Mouse (Mus musculus) heart, embryonic 11.5 days (tissue): Measurements from ENCODE around the gene Pigyl. TPM values are rescaled to one million over a fixed set of nuclear protein-coding genes. Genes with fewer than 3 reads are reported as not detected.
A peak's percentile ranks its signal among the peaks of the same experiment; 100 is the strongest.
"Not testable (repeated sequence)": the region's sequence is repeated elsewhere in the genome, so short reads cannot be mapped to it uniquely, and the experiment has no call there.

Experiments
- ATAC-seq: fragments of 200-750 bp; cut with Nextera tagmentation; replicated peaks from 2 replicates; pipeline ENCODE4 v1.8.0; 2017; ENCODE audit warnings: moderate library complexity; ENCODE audit not compliant: insufficient number of reproducible peaks, low FRiP score, low TSS enrichment
- H3K27ac ChIP-seq: fragments of 300-500 bp; sonication (generic); 2 replicates; pipeline ENCODE4 v1.5.1; 2014; ENCODE audit warnings: mild to moderate bottlenecking, low read depth, low read length
- H3K27me3 ChIP-seq: fragments of 300-500 bp; sonication (generic); 2 replicates; pipeline ENCODE4 v1.6.1; 2014; ENCODE audit warnings: mild to moderate bottlenecking, low read length, mixed read lengths; ENCODE audit not compliant: control insufficient read depth, insufficient read depth
- H3K36me3 ChIP-seq: fragments of 300-500 bp; sonication (generic); 2 replicates; pipeline ENCODE4 v1.6.1; 2014; ENCODE audit warnings: mild to moderate bottlenecking, low read length, moderate library complexity, mixed read lengths; ENCODE audit not compliant: control insufficient read depth, insufficient read depth
- H3K4me1 ChIP-seq: fragments of 300-500 bp; sonication (generic); 2 replicates; pipeline ENCODE4 v1.6.1; 2014; ENCODE audit warnings: low read length; ENCODE audit not compliant: control insufficient read depth, insufficient read depth
- H3K4me2 ChIP-seq: fragments of 300-500 bp; sonication (generic); 2 replicates; pipeline ENCODE4 v1.6.1; 2014; ENCODE audit warnings: mild to moderate bottlenecking, moderate library complexity
- H3K4me3 ChIP-seq: fragments of 300-500 bp; sonication (generic); 2 replicates; pipeline ENCODE4 v1.5.1; 2014; ENCODE audit warnings: low read depth, low read length
- H3K9ac ChIP-seq: fragments of 300-500 bp; sonication (generic); 2 replicates; pipeline ENCODE4 v1.6.1; 2014; ENCODE audit warnings: mild to moderate bottlenecking, low read depth, low read length, moderate library complexity
- H3K9me3 ChIP-seq: fragments of 300-500 bp; sonication (generic); replicated peaks from 2 replicates; pipeline ENCODE4 v1.6.1; 2016; ENCODE audit warnings: low read length; ENCODE audit not compliant: control insufficient read depth
- WGBS: fragments of 180-500 bp; shearing (Covaris S2); extraction: QIAGEN DNeasy Blood & Tissue Kit; methylation state at CpG from one replicate; pipeline ENCODE4 v1.1.7; 2014; ENCODE audit not compliant: insufficient replicate concordance; 5-methylcytosine and 5-hydroxymethylcytosine counted together
- polyA plus RNA-seq: library from polyadenylated mRNA; unstranded; fragments of >200 nt; fragmentation: Nextera tagmentation; extraction: Ambion mirVana; gene quantifications from 2 replicates; pipeline ENCODE4 v1.2.1, GENCODE M21; 2014

Pigyl gene
- polyA plus RNA-seq, 1 experiment from 2014 or later, result 47.8 TPM

- WGBS, result 72% methylated on average over 7 of the region's 7 CpGs
- H3K9ac ChIP-seq, ATAC-seq: not testable (repeated sequence)
These were observed 6.4 kb upstream of the Pigyl start for GRCm38 (mm10) chr9:22150249-22150693.

GRCm38 (mm10) chr9:22150946-22151345 is 5.7 kb upstream of the Pigyl start:
- Histone ChIP-seq H3K9me3 (no peaks in the 10 kb centered on the region), H3K4me3 (no peak overlapping the region), H3K9ac (no peak overlapping the region), H3K27me3 (no peaks in the 10 kb centered on the region), H3K4me1 (peaks cover 2% of the 10 kb centered on the region; the same call in 1 of the 2 replicates), H3K27ac (no peak overlapping the region), H3K4me2 (no peak overlapping the region), H3K36me3 (no peaks in the 10 kb centered on the region)
- WGBS, result 83% methylated on average over 2 of the region's 2 CpGs
- ATAC-seq, result no peak

More at GRCm38 (mm10) chr9:22150249-22150693, 6.4 kb upstream of the Pigyl start:
- H3K9me3 ChIP-seq, H3K4me3 ChIP-seq, H3K27me3 ChIP-seq, H3K27ac ChIP-seq, H3K36me3 ChIP-seq, H3K4me2 ChIP-seq, H3K4me1 ChIP-seq: not testable (repeated sequence)

DNA sequence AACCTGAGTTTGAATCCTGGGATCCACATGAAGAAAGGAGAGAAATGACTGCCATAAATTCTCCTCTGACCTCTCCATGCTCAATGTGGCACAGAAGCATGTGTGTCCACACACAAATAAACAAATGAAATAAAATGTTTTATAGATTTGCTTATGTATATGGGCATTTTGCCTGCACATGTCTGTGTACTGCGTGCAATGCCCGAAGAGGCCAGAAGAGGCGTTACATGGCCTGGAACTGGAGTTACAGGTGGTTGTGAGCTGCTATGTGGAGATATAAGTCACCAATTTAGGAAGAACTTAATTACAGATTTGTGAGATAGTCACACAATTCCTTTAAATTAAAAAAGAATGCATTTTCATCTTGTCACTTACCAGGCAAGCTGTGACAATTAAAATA is 2.8 kb upstream of the Pigyl start:
- Histone ChIP-seq H3K27ac (no peak overlapping the region), H3K4me1 (peaks cover 8% of the 10 kb centered on the region; the same call in 1 of the 2 replicates), H3K4me2 (no peak overlapping the region), H3K4me3 (no peak overlapping the region), H3K9me3 (no peaks in the 10 kb centered on the region), H3K36me3 (no peaks in the 10 kb centered on the region), H3K9ac (no peak overlapping the region), H3K27me3 (peaks cover 9% of the 10 kb centered on the region; the same call in 1 of the 2 replicates)
- ATAC-seq, result no peak
- 85% methylated on average over 3 of the region's 3 CpGs for WGBS

GRCm38 (mm10) chr9:22155614-22156013 is 1.0 kb upstream of the Pigyl start:
- peaks cover 9% of the 10 kb centered on the region; the same call in 1 of the 2 replicates for H3K27me3 ChIP-seq
- H3K27ac ChIP-seq, result no peak overlapping the region
- peaks cover 8% of the 10 kb centered on the region; the same call in 1 of the 2 replicates for H3K4me1 ChIP-seq
- H3K9me3 ChIP-seq, result no peaks in the 10 kb centered on the region
- H3K4me2 ChIP-seq, result peak overlapping the region; percentile 87
- ATAC-seq, result 0 out of 2 replicates have a peak, but pooled peaks have one; percentile 32
- WGBS, result 14% methylated on average over 10 of the region's 10 CpGs
- no peak overlapping the region for H3K9ac ChIP-seq
- no peaks in the 10 kb centered on the region for H3K36me3 ChIP-seq
- H3K4me3 ChIP-seq, result 0 out of 2 replicates have a peak overlapping the region, but pooled peaks have one; percentile 16

- Histone ChIP-seq H3K4me3 (peak overlapping the region; percentile 79), H3K9ac (peak overlapping the region; percentile 88), H3K36me3 (no peaks in the 10 kb centered on the region), H3K9me3 (no peaks in the 10 kb centered on the region), H3K4me2 (peak overlapping the region; percentile 87), H3K4me1 (peaks cover 8% of the 10 kb centered on the region; the same call in 1 of the 2 replicates), H3K27me3 (peaks cover 9% of the 10 kb centered on the region; the same call in 1 of the 2 replicates), H3K27ac (no peak overlapping the region)
- ATAC-seq, result no peak
- 45% methylated on average over 34 of the region's 34 CpGs for WGBS
These were observed 1.0 kb downstream of the Pigyl start for GRCm38 (mm10) chr9:22157516-22158265.

DNA sequence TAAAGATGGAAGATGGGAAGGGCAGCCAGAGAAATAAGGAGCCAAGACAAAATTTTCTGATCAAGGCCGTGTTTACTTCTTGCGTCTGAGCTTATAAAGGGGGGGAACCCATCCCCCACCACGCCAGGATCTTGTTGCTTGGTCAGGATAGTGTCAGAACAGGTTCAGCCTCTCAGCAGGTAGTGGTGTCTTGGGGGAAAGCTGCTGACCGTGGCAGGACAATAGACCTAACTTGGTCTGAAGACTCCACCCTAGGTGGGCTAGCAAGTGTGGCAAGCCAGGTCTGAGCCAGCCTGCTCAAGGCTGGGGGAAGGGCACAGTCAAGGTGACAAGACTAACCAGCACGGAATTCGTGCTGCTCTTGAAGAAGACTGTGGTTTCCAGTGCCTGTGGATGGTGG is 4.7 kb downstream of the Pigyl start:
- Histone ChIP-seq H3K9ac (no peak overlapping the region), H3K36me3 (no peaks in the 10 kb centered on the region), H3K27ac (no peak overlapping the region), H3K4me1 (peaks cover 6% of the 10 kb centered on the region; the same call in 1 of the 2 replicates), H3K4me3 (no peak overlapping the region), H3K27me3 (peaks cover 13% of the 10 kb centered on the region), H3K9me3 (no peaks in the 10 kb centered on the region), H3K4me2 (no peak overlapping the region)
- ATAC-seq, result no peak
- WGBS, result 37% methylated on average over 6 of the region's 6 CpGs

GRCm38 (mm10) chr9:22162305-22162704 is 5.7 kb downstream of the Pigyl start:
- peaks cover 13% of the 10 kb centered on the region for H3K27me3 ChIP-seq
- H3K36me3 ChIP-seq, result no peaks in the 10 kb centered on the region
- peaks cover 4% of the 10 kb centered on the region; the same call in 1 of the 2 replicates for H3K4me1 ChIP-seq
- peaks cover 6% of the 10 kb centered on the region for H3K9me3 ChIP-seq
- H3K4me2 ChIP-seq, result no peak overlapping the region
- WGBS, result 70% methylated on average over 9 of the region's 9 CpGs
- H3K27ac ChIP-seq, result no peak overlapping the region
- H3K4me3 ChIP-seq, result no peak overlapping the region
- no peak overlapping the region for H3K9ac ChIP-seq
- ATAC-seq, result no peak

GRCm38 (mm10) chr9:22162912-22163311 is 6.3 kb downstream of the Pigyl start:
- H3K36me3 ChIP-seq, result no peaks in the 10 kb centered on the region
- no peak overlapping the region for H3K4me3 ChIP-seq
- ATAC-seq, result no peak
- WGBS, result 78% methylated on average over 7 of the region's 7 CpGs
- H3K9ac ChIP-seq, result no peak overlapping the region
- peaks cover 11% of the 10 kb centered on the region for H3K27me3 ChIP-seq
- H3K4me1 ChIP-seq, result no peaks in the 10 kb centered on the region; the same call in 1 of the 2 replicates
- no peak overlapping the region for H3K27ac ChIP-seq
- peaks cover 6% of the 10 kb centered on the region for H3K9me3 ChIP-seq
- no peak overlapping the region for H3K4me2 ChIP-seq
